ENCODE assay signal across 21 mouse cellular contexts in genomic region chr1:93975764-93976163, GRCm38 (mm10). TPM values are rescaled to one million over a fixed set of nuclear protein-coding genes. Genes with fewer than 3 reads are reported as not detected.
DNase-seq lines count a peak whose midpoint lies in the region; ATAC-seq and TF ChIP-seq lines count a peak whose summit lies in the region.
"Not testable (repeated sequence)": the region's sequence is repeated elsewhere in the genome, so short reads cannot be mapped to it uniquely, and the experiment has no call there.
"Had no signal": no experiment of that assay in that cellular context is flagged by ENCODE, and none has a peak within 500 bp of the region (broad histone marks: within the 10 kb centered on the region; RNA-seq: fewer than 3 reads in every experiment).

No protein-coding gene starts in this region.

- peak; percentile 17 to 24 for DNase-seq in heart, adult 9 months (ENCODE audit: low spot score in 2 of 2)
- DNase-seq in heart, postnatal 0 days (ENCODE audit: low spot score), result not testable (repeated sequence)

- not testable (repeated sequence) for H3K4me3 ChIP-seq in heart, postnatal 0 days (ENCODE audit: low read depth, low read length)

- not testable (repeated sequence) for H3K9ac ChIP-seq in heart, postnatal 0 days (replicated peaks; ENCODE audit: low read depth, low read length)

- not testable (repeated sequence) for TF ChIP-seq EP300 in heart, postnatal 0 days (IDR thresholded peaks at IDR 0.05; ENCODE audit: low read depth)

- ATAC-seq in granulocyte monocyte progenitor cell, adult 5-6 weeks (replicated peaks; ENCODE audit: poor library complexity, severe bottlenecking), result peak; percentile 87
- peak; percentile 85 for ATAC-seq in heart, postnatal 0 days (ENCODE audit: insufficient read depth, low read depth)
- ATAC-seq in megakaryocyte, adult 5-6 weeks (ENCODE audit: poor library complexity, severe bottlenecking), result peak; percentile 85
- peak; percentile 21; the same call in 1 of the 2 replicates for ATAC-seq in megakaryocyte-erythroid progenitor cell, adult 5-6 weeks (replicated peaks; ENCODE audit: low FRiP score, low TSS enrichment, poor library complexity, severe bottlenecking)

- H3K9me3 ChIP-seq in heart, postnatal 0 days (replicated peaks; ENCODE audit: control insufficient read depth, low read length), result not testable (repeated sequence)

- H3K4me2 ChIP-seq in heart, postnatal 0 days (ENCODE audit: low read depth, low read length), result not testable (repeated sequence)

- not testable (repeated sequence) for H3K27ac ChIP-seq in heart, postnatal 0 days (ENCODE audit: low read depth)

- not testable (repeated sequence) for H3K27me3 ChIP-seq in heart, postnatal 0 days (ENCODE audit: control insufficient read depth, insufficient read depth, low read length)

- 0% methylated on average over 1 of the region's 4 CpGs for WGBS in heart, postnatal 0 days

- H3K4me1 ChIP-seq in heart, postnatal 0 days (ENCODE audit: control insufficient read depth, insufficient read depth), result not testable (repeated sequence)

- H3K36me3 ChIP-seq in heart, postnatal 0 days (replicated peaks; ENCODE audit: control insufficient read depth, insufficient read depth, low read length), result not testable (repeated sequence)

- TF ChIP-seq CTCF in heart, postnatal 0 days (IDR thresholded peaks at IDR 0.05; ENCODE audit: low read depth), result not testable (repeated sequence)

RNA-seq across cellular contexts. Expression of gene Gal3st2c, which starts 14.5 kb away (rescaled TPM):
- not detected in 2 replicates for total RNA-seq in granulocyte monocyte progenitor cell, adult 5-6 weeks (2014; fragmentation: Nextera tagmentation)
- total RNA-seq in granulocyte monocyte progenitor cell, adult 5-6 weeks (2017), result not detected in 2 replicates
- total RNA-seq in heart, postnatal 0 days (2014; rRNA removed; ENCODE audit: low replicate concordance), result 0.43 and 0.99 TPM in 2 replicates
- polyA plus RNA-seq in heart, postnatal 0 days (2015; fragmentation: Nextera tagmentation; extraction: Ambion mirVana), result 0.14 and 0.19 TPM in 2 replicates
- total RNA-seq in megakaryocyte, adult 5-6 weeks (2015), result not detected in 2 replicates
- total RNA-seq in megakaryocyte, adult 5-6 weeks (2017), result not detected in 2 replicates
- not detected in 2 replicates for total RNA-seq in megakaryocyte-erythroid progenitor cell, adult 5-6 weeks (2014; fragmentation: Nextera tagmentation)
- not detected in 2 replicates for total RNA-seq in megakaryocyte-erythroid progenitor cell, adult 5-6 weeks (2017)
- total RNA-seq: forebrain, postnatal 0 days had no signal
- polyA plus RNA-seq: adrenal gland, adult 2 months; brain, embryonic 14.5 days; C2C12; embryonic facial prominence, embryonic 10.5 days; embryonic facial prominence, embryonic 12.5 days; embryonic facial prominence, embryonic 14.5 days; forebrain, embryonic 11.5 days; forebrain, embryonic 13.5 days; forebrain, embryonic 15.5 days; forebrain, postnatal 0 days had no signal

RNA-seq across cellular contexts. Expression of gene Neu4, which starts 44.5 kb away (rescaled TPM):
- total RNA-seq in granulocyte monocyte progenitor cell, adult 5-6 weeks (2014; fragmentation: Nextera tagmentation), result not detected in 2 replicates
- total RNA-seq in granulocyte monocyte progenitor cell, adult 5-6 weeks (2017), result not detected in 2 replicates
- not detected in 2 replicates for total RNA-seq in heart, postnatal 0 days (2014; rRNA removed; ENCODE audit: low replicate concordance)
- polyA plus RNA-seq in heart, postnatal 0 days (2015; fragmentation: Nextera tagmentation; extraction: Ambion mirVana), result not detected in 2 replicates
- not detected in 2 replicates for total RNA-seq in megakaryocyte, adult 5-6 weeks (2015)
- not detected in 2 replicates for total RNA-seq in megakaryocyte, adult 5-6 weeks (2017)
- not detected in 2 replicates for total RNA-seq in megakaryocyte-erythroid progenitor cell, adult 5-6 weeks (2014; fragmentation: Nextera tagmentation)
- not detected in 2 replicates for total RNA-seq in megakaryocyte-erythroid progenitor cell, adult 5-6 weeks (2017)
- total RNA-seq: adrenal gland, adult 2 months; adrenal gland, postnatal 10 days; adrenal gland, postnatal 25 days; adrenal gland, postnatal 4 days; ES-E14; MEL had no signal
- polyA plus RNA-seq: adrenal gland, adult 2 months; brain, embryonic 14.5 days; C2C12; embryonic facial prominence, embryonic 10.5 days; embryonic facial prominence, embryonic 12.5 days; embryonic facial prominence, embryonic 14.5 days; forebrain, embryonic 11.5 days; forebrain, embryonic 13.5 days; forebrain, embryonic 15.5 days had no signal

RNA-seq across cellular contexts. Expression of gene Gal3st2b, which starts 57.7 kb away (rescaled TPM):
- not detected in 2 replicates for total RNA-seq in granulocyte monocyte progenitor cell, adult 5-6 weeks (2014; fragmentation: Nextera tagmentation)
- not detected in 2 replicates for total RNA-seq in granulocyte monocyte progenitor cell, adult 5-6 weeks (2017)
- 0.73 TPM in 1 of 2 replicates, not detected in the other for total RNA-seq in heart, postnatal 0 days (2014; rRNA removed; ENCODE audit: low replicate concordance)
- 0.10 and 0.12 TPM in 2 replicates for polyA plus RNA-seq in heart, postnatal 0 days (2015; fragmentation: Nextera tagmentation; extraction: Ambion mirVana)
- not detected in 2 replicates for total RNA-seq in megakaryocyte, adult 5-6 weeks (2015)
- not detected in 2 replicates for total RNA-seq in megakaryocyte, adult 5-6 weeks (2017)
- not detected in 2 replicates for total RNA-seq in megakaryocyte-erythroid progenitor cell, adult 5-6 weeks (2014; fragmentation: Nextera tagmentation)
- total RNA-seq in megakaryocyte-erythroid progenitor cell, adult 5-6 weeks (2017), result not detected in 2 replicates
- total RNA-seq: ES-E14; forebrain, postnatal 0 days; MEL had no signal
- polyA plus RNA-seq: C2C12; cortical plate, adult 2 months; embryonic facial prominence, embryonic 10.5 days; embryonic facial prominence, embryonic 12.5 days; embryonic facial prominence, embryonic 14.5 days; forebrain, embryonic 11.5 days; forebrain, embryonic 13.5 days; forebrain, embryonic 15.5 days; forebrain, postnatal 0 days had no signal

Comparison
In these comparisons a context has a peak if more than half of its experiments do, and no peak if none do; other contexts are left out.
1. ATAC-seq: peak in every context shown above with its lines; median percentile 87 in granulocyte monocyte progenitor cell, adult 5-6 weeks; 85 in heart, postnatal 0 days; 85 in megakaryocyte, adult 5-6 weeks; 21 in megakaryocyte-erythroid progenitor cell, adult 5-6 weeks.